Mouse (Mus musculus) thymus, adult 2 months (tissue): Measurements from ENCODE around the gene Fbrsl1.

Experiments used
- CTCF ChIP-seq: fragments of 200-500 bp; IDR thresholded peaks from 2 replicates; pipeline ENCODE4 v1.5.1; 2012; ENCODE audit warnings: mild to moderate bottlenecking, control low read depth, low read length, moderate library complexity, borderline replicate concordance; ENCODE audit not compliant: control insufficient read depth, poor library complexity, insufficient read depth; ENCODE audit errors: extremely low read depth
- POLR2A ChIP-seq: fragments of 200-500 bp; IDR thresholded peaks from 2 replicates; pipeline ENCODE4 v1.6.1; 2012; ENCODE audit warnings: mild to moderate bottlenecking, low read length, control low read depth, moderate library complexity; ENCODE audit not compliant: control insufficient read depth, poor library complexity, insufficient read depth; ENCODE audit errors: extremely low read depth

GRCm38 (mm10) chr5:110415806-110416700 lies 32.2 kb downstream of the Fbrsl1 start:
- TF ChIP-seq CTCF (no peak), POLR2A (no peak)
